Mouse (Mus musculus) megakaryocyte, embryonic 14.5 days (primary cell): ENCODE results near the gene Cd3eap.

Source experiments
- FLI1 ChIP-seq: IDR thresholded peaks from 2 replicates; pipeline ENCODE4 v1.6.1; 2012; ENCODE audit warnings: low read length, inconsistent platforms, mixed read lengths
- GATA1 ChIP-seq: IDR thresholded peaks from 3 replicates; pipeline ENCODE4 v1.6.1; 2012; ENCODE audit warnings: mixed read lengths, low read length, inconsistent platforms, borderline replicate concordance

GRCm38 (mm10) chr7:19399496-19400280, 40.4 kb upstream of the Cd3eap start:
- no peak for TF ChIP-seq GATA1
- no peak for TF ChIP-seq FLI1
